Mouse (Mus musculus) heart, embryonic 10.5 days (tissue): Measurements from ENCODE around the gene Dpp8. TPM values are rescaled to one million over a fixed set of nuclear protein-coding genes. Genes with fewer than 3 reads are reported as not detected.

Experiments used
- polyA plus RNA-seq: library from polyadenylated mRNA; unstranded; fragments of >200 nt; fragmentation: Nextera tagmentation; extraction: Ambion mirVana; gene quantifications from 2 replicates; pipeline ENCODE4 v1.2.1, GENCODE M21; 2016

Gene Dpp8
- polyA plus RNA-seq, 1 experiment from 2014 or later = 35.2 TPM

Other genes with a start within 250 kb of the Dpp8 start
- gene Dennd4a, start 221.1 kb upstream of the Dpp8 start, polyA plus RNA-seq = 7.3 and 7.8 TPM in 2 replicates
- 0.08 and 0.09 TPM in 2 replicates for gene Slc24a1, start 80.8 kb upstream of the Dpp8 start, polyA plus RNA-seq
- 55.4 and 58.3 TPM in 2 replicates for gene Ints14, start 71.5 kb upstream of the Dpp8 start, polyA plus RNA-seq
- 67.6 and 78.7 TPM in 2 replicates for gene Hacd3, start 10.7 kb upstream of the Dpp8 start, polyA plus RNA-seq
- gene Igdcc4, start 69.1 kb downstream of the Dpp8 start, polyA plus RNA-seq = 7.5 and 10.8 TPM in 2 replicates
- gene Igdcc3, start 108.8 kb downstream of the Dpp8 start, polyA plus RNA-seq = 26.8 and 65.0 TPM in 2 replicates
- gene Parp16, start 162.9 kb downstream of the Dpp8 start, polyA plus RNA-seq = 4.8 and 5.8 TPM in 2 replicates
- gene Cilp, start 232.8 kb downstream of the Dpp8 start, polyA plus RNA-seq = not detected in 2 replicates